Comparison of ENCODE assay signal across 21 mouse cellular contexts in the genomic region with DNA sequence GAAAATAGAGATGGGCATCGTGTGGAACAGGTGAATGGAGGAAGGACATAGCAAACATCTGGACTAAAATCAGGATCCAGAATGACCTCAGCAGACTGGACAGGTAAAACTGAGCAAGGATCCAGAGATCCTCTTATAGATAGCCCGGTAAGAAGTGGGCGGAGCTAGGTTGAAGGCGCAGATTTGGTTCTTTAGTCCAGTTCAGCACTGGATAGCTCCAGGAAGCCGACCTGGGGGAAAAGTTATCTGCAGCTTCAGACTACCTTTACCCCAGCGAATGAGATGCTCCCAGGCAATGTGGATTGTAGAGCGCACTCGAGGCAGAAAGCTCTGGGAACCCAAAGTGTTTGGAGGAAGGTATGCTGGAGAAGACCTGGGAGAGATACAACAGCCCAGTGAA. TPM values are rescaled to one million over a fixed set of nuclear protein-coding genes. Genes with fewer than 3 reads are reported as not detected.
DNase-seq lines count a peak whose midpoint lies in the region; ATAC-seq and TF ChIP-seq lines count a peak whose summit lies in the region.
"Had no signal": no experiment of that assay in that cellular context is flagged by ENCODE, and none has a peak within 500 bp of the region (broad histone marks: within the 10 kb centered on the region; RNA-seq: fewer than 3 reads in every experiment).

No protein-coding gene starts in this region.

- no peaks in the 10 kb centered on the region for H3K36me3 ChIP-seq in limb, embryonic 11.5 days (ENCODE audit: control insufficient read depth, insufficient read depth, low read length)
- no peaks in the 10 kb centered on the region for H3K36me3 ChIP-seq in limb, embryonic 10.5 days
- no peaks in the 10 kb centered on the region for H3K36me3 ChIP-seq in CH12.LX (replicated peaks in 1 of 2; ENCODE audit: control insufficient read depth in 1 of 2, insufficient read depth in 1 of 2, low read length in 1 of 2)
- H3K36me3 ChIP-seq: forebrain, embryonic 12.5 days; heart, embryonic 12.5 days; limb, embryonic 15.5 days; liver, embryonic 15.5 days; midbrain, embryonic 15.5 days; stomach, embryonic 15.5 days had no signal

- dilution Hi-C loops in CH12.LX (cut with MboI; ENCODE audit: extremely low pct_ligation_motif_present, extremely low pct_unique_long_range_greater_than_20kb, low sequenced_read_pairs) = no loop called here

- in situ Hi-C loops in CH12.LX (cut with MboI; ENCODE audit: low pct_ligation_motif_present, low pct_unique_long_range_greater_than_20kb, low sequenced_read_pairs) = no loop called here

- H3K4me1 ChIP-seq in limb, embryonic 11.5 days (ENCODE audit: control insufficient read depth, insufficient read depth, low read length) = no peaks in the 10 kb centered on the region
- H3K4me1 ChIP-seq in limb, embryonic 10.5 days = no peaks in the 10 kb centered on the region
- H3K4me1 ChIP-seq in CH12.LX (ENCODE audit: control insufficient read depth in 1 of 2, insufficient read depth in 2 of 2) = peaks cover 11 to 16% of the 10 kb centered on the region in 2 experiments
- H3K4me1 ChIP-seq: forebrain, embryonic 12.5 days; limb, embryonic 15.5 days; liver, embryonic 15.5 days; midbrain, embryonic 15.5 days; stomach, embryonic 15.5 days had no signal

- no peak overlapping the region for H3K4me2 ChIP-seq in limb, embryonic 11.5 days (ENCODE audit: low read depth, severe bottlenecking)
- no peak overlapping the region for H3K4me2 ChIP-seq in CH12.LX (ENCODE audit: insufficient read depth, low read depth, poor library complexity, severe bottlenecking)
- H3K4me2 ChIP-seq: forebrain, embryonic 12.5 days; heart, embryonic 12.5 days; limb, embryonic 15.5 days; liver, embryonic 15.5 days; midbrain, embryonic 15.5 days; stomach, embryonic 15.5 days had no signal

- TF ChIP-seq POLR2A in CH12.LX (IDR thresholded peaks at IDR 0.05; ENCODE audit: low read depth, low read length) = no peak

- no peak overlapping the region for H3K9ac ChIP-seq in limb, embryonic 11.5 days (ENCODE audit: low read length)
- no peak overlapping the region for H3K9ac ChIP-seq in CH12.LX (ENCODE audit: insufficient read depth, low read depth)
- H3K9ac ChIP-seq: forebrain, embryonic 12.5 days; heart, embryonic 12.5 days; limb, embryonic 15.5 days; liver, embryonic 15.5 days; midbrain, embryonic 15.5 days; stomach, embryonic 15.5 days had no signal

- peak; percentile 52 for DNase-seq in limb, embryonic 11.5 days (ENCODE audit: low spot score)
- DNase-seq in limb, embryonic 10.5 days (ENCODE audit: low spot score) = no peak
- no peak for DNase-seq in CH12.LX (ENCODE audit: extremely low read depth)
- DNase-seq in embryo, embryonic 10.5 days (ENCODE audit: low spot score) = peak; percentile 60
- DNase-seq in hindlimb bud, embryonic 11.5 days (ENCODE audit: extremely low spot score, low read depth, low spot score) = peak; percentile 10
- DNase-seq in cerebellum, adult 11 months = no peak
- DNase-seq in adrenal gland, postnatal 10 days = no peak
- DNase-seq: cerebellum, adult 2 months; kidney, postnatal 14 days; right cerebral cortex, postnatal 25 days; thymus, adult 18-20 months had no signal

- TF ChIP-seq RAD21 in CH12.LX (IDR thresholded peaks at IDR 0.05; ENCODE audit: low read depth, low read length) = no peak

- no peak for ATAC-seq in limb, embryonic 11.5 days (ENCODE audit: insufficient number of reproducible peaks, low FRiP score, low TSS enrichment, low read depth)
- ATAC-seq: hindbrain, embryonic 16.5 days; intestine, postnatal 0 days; midbrain, embryonic 15.5 days had no signal

- no peak overlapping the region for H3K27ac ChIP-seq in limb, embryonic 11.5 days (replicated peaks; ENCODE audit: low read depth, low read length)
- no peak overlapping the region for H3K27ac ChIP-seq in limb, embryonic 10.5 days
- no peak overlapping the region for H3K27ac ChIP-seq in CH12.LX (ENCODE audit: insufficient read depth, low read depth)
- H3K27ac ChIP-seq: forebrain, embryonic 12.5 days; left cerebral cortex, adult 2 months; limb, embryonic 15.5 days; liver, embryonic 15.5 days; midbrain, embryonic 15.5 days; stomach, embryonic 15.5 days had no signal

- H3K4me3 ChIP-seq in limb, embryonic 11.5 days (ENCODE audit: low read depth, low read length) = no peak overlapping the region
- no peak overlapping the region for H3K4me3 ChIP-seq in limb, embryonic 10.5 days
- no peak overlapping the region for H3K4me3 ChIP-seq in CH12.LX (replicated peaks in 1 of 3; ENCODE audit: low read depth in 2 of 3, low read length in 2 of 3, poor library complexity in 1 of 3)
- H3K4me3 ChIP-seq: forebrain, embryonic 12.5 days; heart, embryonic 12.5 days; left cerebral cortex, adult 2 months; limb, embryonic 15.5 days; liver, embryonic 15.5 days; midbrain, embryonic 15.5 days; myocyte; stomach, embryonic 15.5 days had no signal

- WGBS in limb, embryonic 11.5 days = 36% methylated on average over 8 of the region's 8 CpGs
- WGBS in limb, embryonic 10.5 days = 32% methylated on average over 8 of the region's 8 CpGs

- TF ChIP-seq EP300 in CH12.LX (IDR thresholded peaks at IDR 0.05; ENCODE audit: low read length) = no peak

- no peaks in the 10 kb centered on the region for H3K79me2 ChIP-seq in CH12.LX (replicated peaks; ENCODE audit: control insufficient read depth, extremely low read depth, insufficient read depth, poor library complexity, severe bottlenecking)

- no peaks in the 10 kb centered on the region for H3K9me3 ChIP-seq in limb, embryonic 11.5 days (ENCODE audit: control insufficient read depth, low read length)
- H3K9me3 ChIP-seq in limb, embryonic 10.5 days (replicated peaks) = no peaks in the 10 kb centered on the region
- H3K9me3 ChIP-seq in CH12.LX (replicated peaks; ENCODE audit: low read length) = peaks cover 8% of the 10 kb centered on the region
- H3K9me3 ChIP-seq: limb, embryonic 15.5 days; liver, embryonic 15.5 days; midbrain, embryonic 15.5 days; stomach, embryonic 15.5 days had no signal

- TF ChIP-seq CTCF in CH12.LX (conservative IDR thresholded peaks at IDR 0.05 in 1 of 2, IDR thresholded peaks at IDR 0.05 in 1 of 2; ENCODE audit: low read depth in 2 of 2, low read length in 2 of 2) = no peak

- no peaks in the 10 kb centered on the region for H3K27me3 ChIP-seq in limb, embryonic 11.5 days (ENCODE audit: control insufficient read depth, insufficient read depth, low read length)
- H3K27me3 ChIP-seq in limb, embryonic 10.5 days (ENCODE audit: low read depth, poor library complexity, severe bottlenecking) = no peaks in the 10 kb centered on the region
- no peaks in the 10 kb centered on the region for H3K27me3 ChIP-seq in CH12.LX (replicated peaks)
- H3K27me3 ChIP-seq: forebrain, embryonic 12.5 days; heart, embryonic 12.5 days; limb, embryonic 15.5 days; liver, embryonic 15.5 days; midbrain, embryonic 15.5 days; stomach, embryonic 15.5 days had no signal

TF ChIP-seq in CH12.LX, 34 proteins besides CTCF, POLR2A, EP300 and RAD21:
- TF ChIP-seq SIN3A (IDR thresholded peaks at IDR 0.05; ENCODE audit: low read length) (0 out of 2 replicates have a peak, but pooled peaks have one; percentile 25), MEF2A (IDR thresholded peaks at IDR 0.05; ENCODE audit: borderline replicate concordance, low read depth, low read length) (no peak)

RNA-seq across cellular contexts. Expression of a gene that starts 25.3 kb away (rescaled TPM):
- polyA plus RNA-seq in limb, embryonic 11.5 days (2014; fragmentation: Nextera tagmentation; extraction: Ambion mirVana) = 2.6 and 3.5 TPM in 2 replicates
- polyA plus RNA-seq in limb, embryonic 10.5 days (2016; fragmentation: Nextera tagmentation; extraction: Ambion mirVana) = 1.7 and 2.2 TPM in 2 replicates
- total RNA-seq in CH12.LX (2012; rRNA removed) (7.1 and 14.4 TPM in 2 replicates), CH12.LX (2014; rRNA removed) (2.5 and 3.2 TPM in 2 replicates)
- polyA plus RNA-seq in CH12.LX (2012; ENCODE audit: insufficient read length, low read depth) = 6.4 and 7.6 TPM in 2 replicates
- total RNA-seq in adrenal gland, postnatal 10 days (2021) = 10 to 100 TPM; 10.2 to 12.8 TPM

RNA-seq across cellular contexts. Expression of a gene that starts 59.0 kb away (rescaled TPM):
- polyA plus RNA-seq in limb, embryonic 11.5 days (2014; fragmentation: Nextera tagmentation; extraction: Ambion mirVana) = 0.21 and 0.37 TPM in 2 replicates
- polyA plus RNA-seq in limb, embryonic 10.5 days (2016; fragmentation: Nextera tagmentation; extraction: Ambion mirVana) = 0.70 TPM in 1 of 2 replicates, not detected in the other
- total RNA-seq in CH12.LX (2012; rRNA removed) = 2.0 and 2.8 TPM in 2 replicates
- total RNA-seq in CH12.LX (2014; rRNA removed) = 1.3 and 1.9 TPM in 2 replicates
- polyA plus RNA-seq in CH12.LX (2012; ENCODE audit: insufficient read length, low read depth) = 1.6 and 1.7 TPM in 2 replicates
- total RNA-seq in adrenal gland, postnatal 10 days (2021) = 10 to 100 TPM; 22.7 to 57.8 TPM
- polyA plus RNA-seq: forebrain, embryonic 12.5 days had no signal

Comparison
In these comparisons a context has a peak if more than half of its experiments do, and no peak if none do; other contexts are left out.
1. DNase-seq: peak in limb, embryonic 11.5 days (single experiment), embryo, embryonic 10.5 days (single experiment) and hindlimb bud, embryonic 11.5 days (single experiment); none in limb, embryonic 10.5 days (single experiment), CH12.LX (single experiment), cerebellum, adult 11 months (single experiment) and adrenal gland, postnatal 10 days (single experiment).